Mouse (Mus musculus) neural tube, embryonic 14.5 days (tissue): ENCODE measurements around the gene Rtbdn. TPM values are rescaled to one million over a fixed set of nuclear protein-coding genes. Genes with fewer than 3 reads are reported as not detected.

Experiments
- ATAC-seq: fragments of 200-750 bp; cut with Nextera tagmentation; 2 replicates; pipeline ENCODE4 v1.8.0; 2017; ENCODE audit warnings: low read depth, mild to moderate bottlenecking, moderate TSS enrichment, moderate library complexity
- H3K27ac ChIP-seq: fragments of 300-500 bp; sonication (generic); 2 replicates; pipeline ENCODE4 v1.5.1; 2014; ENCODE audit warnings: low read depth, mild to moderate bottlenecking, control low read depth, low read length, moderate library complexity, mixed read lengths
- H3K27me3 ChIP-seq: fragments of 300-500 bp; sonication (generic); 2 replicates; pipeline ENCODE4 v1.6.1; 2014; ENCODE audit warnings: low read length; ENCODE audit not compliant: control insufficient read depth, insufficient read depth
- H3K36me3 ChIP-seq: fragments of 300-500 bp; sonication (generic); 2 replicates; pipeline ENCODE4 v1.6.1; 2014; ENCODE audit warnings: low read length, mixed read lengths; ENCODE audit not compliant: control insufficient read depth, insufficient read depth
- H3K4me1 ChIP-seq: fragments of 300-500 bp; sonication (generic); 2 replicates; pipeline ENCODE4 v1.6.1; 2014; ENCODE audit warnings: low read length; ENCODE audit not compliant: control insufficient read depth, insufficient read depth
- H3K4me2 ChIP-seq: fragments of 300-500 bp; sonication (generic); 2 replicates; pipeline ENCODE4 v1.6.1; 2014; ENCODE audit warnings: mild to moderate bottlenecking, low read depth, low read length, control low read depth
- H3K4me3 ChIP-seq: fragments of 300-500 bp; sonication (generic); 2 replicates; pipeline ENCODE4 v1.5.1; 2014; ENCODE audit warnings: low read depth, low read length, control low read depth, mixed read lengths
- H3K9ac ChIP-seq: fragments of 300-500 bp; sonication (generic); replicated peaks from 2 replicates; pipeline ENCODE4 v1.6.1; 2014; ENCODE audit warnings: low read depth, mild to moderate bottlenecking, control low read depth, low read length, mixed read lengths
- H3K9me3 ChIP-seq: fragments of 300-500 bp; sonication (generic); 2 replicates; pipeline ENCODE4 v1.6.1; 2016; ENCODE audit warnings: low read length; ENCODE audit not compliant: control insufficient read depth
- WGBS: fragments of 180-500 bp; shearing (Covaris S2); extraction: QIAGEN DNeasy Blood & Tissue Kit; methylation state at CpG from one replicate; pipeline ENCODE4 v1.1.7; 2014; 5-methylcytosine and 5-hydroxymethylcytosine counted together
- polyA plus RNA-seq: library from polyadenylated mRNA; unstranded; fragments of >200 nt; fragmentation: Nextera tagmentation; extraction: Ambion mirVana; gene quantifications from 2 replicates; pipeline ENCODE4 v1.2.1, GENCODE M21; 2014

Gene Rtbdn
- polyA plus RNA-seq, 1 experiment from 2014 or later: 3.5 TPM

GRCm38 (mm10) chr8:84913960-84914359 lies 32.8 kb upstream of the Rtbdn start:
- H3K27me3 ChIP-seq: peaks cover 28% of the 10 kb centered on the region
- no peaks in the 10 kb centered on the region for H3K9me3 ChIP-seq
- H3K27ac ChIP-seq: no peak overlapping the region
- peaks cover 70% of the 10 kb centered on the region for H3K36me3 ChIP-seq
- no peak overlapping the region for H3K4me3 ChIP-seq
- WGBS: 35% methylated on average over 4 of the region's 4 CpGs
- ATAC-seq: no peak
- H3K4me2 ChIP-seq: no peak overlapping the region
- H3K9ac ChIP-seq: no peak overlapping the region
- no peaks in the 10 kb centered on the region for H3K4me1 ChIP-seq

GRCm38 (mm10) chr8:84915269-84915668 lies 31.5 kb upstream of the Rtbdn start:
- 79% methylated on average over 8 of the region's 8 CpGs for WGBS
- ATAC-seq: no peak
- peaks cover 28% of the 10 kb centered on the region for H3K27me3 ChIP-seq
- no peak overlapping the region for H3K27ac ChIP-seq
- no peak overlapping the region for H3K4me2 ChIP-seq
- H3K36me3 ChIP-seq: peaks cover 81% of the 10 kb centered on the region
- no peaks in the 10 kb centered on the region for H3K9me3 ChIP-seq
- H3K4me3 ChIP-seq: no peak overlapping the region
- no peaks in the 10 kb centered on the region for H3K4me1 ChIP-seq
- no peak overlapping the region for H3K9ac ChIP-seq

GRCm38 (mm10) chr8:84917781-84918180 lies 29.0 kb upstream of the Rtbdn start:
- Histone ChIP-seq H3K9me3 (no peaks in the 10 kb centered on the region), H3K27ac (no peak overlapping the region), H3K4me2 (no peak overlapping the region), H3K4me1 (no peaks in the 10 kb centered on the region), H3K27me3 (peaks cover 18% of the 10 kb centered on the region), H3K4me3 (no peak overlapping the region), H3K9ac (no peak overlapping the region), H3K36me3 (peaks cover 82% of the 10 kb centered on the region)
- no peak for ATAC-seq
- 32% methylated on average over 20 of the region's 20 CpGs for WGBS

- WGBS: 89% methylated on average over 15 of the region's 15 CpGs
- Histone ChIP-seq H3K4me3 (no peak overlapping the region), H3K27me3 (peaks cover 17% of the 10 kb centered on the region)
Observed at GRCm38 (mm10) chr8:84918646-84919045, 28.1 kb upstream of the Rtbdn start.

GRCm38 (mm10) chr8:84921596-84921995 lies 25.2 kb upstream of the Rtbdn start:
- ATAC-seq: no peak
- 91% methylated on average over 2 of the region's 2 CpGs for WGBS
- H3K27me3 ChIP-seq: no peaks in the 10 kb centered on the region

More at GRCm38 (mm10) chr8:84918646-84919045, 28.1 kb upstream of the Rtbdn start:
- Histone ChIP-seq H3K9me3 (no peaks in the 10 kb centered on the region), H3K27ac (no peak overlapping the region), H3K9ac (no peak overlapping the region), H3K4me2 (no peak overlapping the region), H3K36me3 (peaks cover 81% of the 10 kb centered on the region), H3K4me1 (no peaks in the 10 kb centered on the region)
- ATAC-seq: no peak

GRCm38 (mm10) chr8:84925557-84925956 lies 21.2 kb upstream of the Rtbdn start:
- Histone ChIP-seq H3K9ac (no peak overlapping the region), H3K27me3 (no peaks in the 10 kb centered on the region), H3K4me1 (0 out of 2 replicates have a peak, but pooled peaks cover 2% of the 10 kb centered on the region), H3K9me3 (no peaks in the 10 kb centered on the region), H3K36me3 (peaks cover 58% of the 10 kb centered on the region), H3K27ac (no peak overlapping the region), H3K4me3 (no peak overlapping the region), H3K4me2 (no peak overlapping the region)
- no peak for ATAC-seq
- 77% methylated on average over 7 of the region's 7 CpGs for WGBS

More at GRCm38 (mm10) chr8:84921596-84921995, 25.2 kb upstream of the Rtbdn start:
- peaks cover 81% of the 10 kb centered on the region for H3K36me3 ChIP-seq
- H3K4me3 ChIP-seq: no peak overlapping the region
- no peak overlapping the region for H3K9ac ChIP-seq
- no peak overlapping the region for H3K4me2 ChIP-seq
- H3K4me1 ChIP-seq: no peaks in the 10 kb centered on the region
- H3K9me3 ChIP-seq: no peaks in the 10 kb centered on the region
- no peak overlapping the region for H3K27ac ChIP-seq

- Histone ChIP-seq H3K27me3 (no peaks in the 10 kb centered on the region), H3K4me1 (0 out of 2 replicates have a peak, but pooled peaks cover 2% of the 10 kb centered on the region), H3K4me2 (no peak overlapping the region), H3K9ac (no peak overlapping the region), H3K27ac (no peak overlapping the region), H3K36me3 (peaks cover 46% of the 10 kb centered on the region), H3K4me3 (no peak overlapping the region), H3K9me3 (no peaks in the 10 kb centered on the region)
- no peak for ATAC-seq
- 91% methylated on average over 1 of the region's 1 CpGs for WGBS
Observed at GRCm38 (mm10) chr8:84927513-84927912, 19.3 kb upstream of the Rtbdn start.

- Histone ChIP-seq H3K27me3 (no peaks in the 10 kb centered on the region), H3K9ac (no peak overlapping the region), H3K36me3 (peaks cover 39% of the 10 kb centered on the region), H3K9me3 (no peaks in the 10 kb centered on the region), H3K4me2 (peak overlapping the region; percentile 38), H3K4me1 (peaks cover 4% of the 10 kb centered on the region; the same call in 1 of the 2 replicates), H3K4me3 (no peak overlapping the region), H3K27ac (no peak overlapping the region)
- ATAC-seq: peak; percentile 84
- WGBS: 4% methylated on average over 45 of the region's 52 CpGs
Observed at GRCm38 (mm10) chr8:84928456-84929306, 18.1 kb upstream of the Rtbdn start.

- Histone ChIP-seq H3K27ac (no peak overlapping the region), H3K36me3 (peaks cover 24% of the 10 kb centered on the region; the same call in 1 of the 2 replicates), H3K4me2 (no peak overlapping the region), H3K4me3 (no peak overlapping the region), H3K4me1 (peaks cover 22% of the 10 kb centered on the region), H3K9me3 (no peaks in the 10 kb centered on the region), H3K9ac (no peak overlapping the region), H3K27me3 (no peaks in the 10 kb centered on the region)
- no peak for ATAC-seq
- 89% methylated on average over 13 of the region's 13 CpGs for WGBS
Observed at GRCm38 (mm10) chr8:84930582-84930981, 16.2 kb upstream of the Rtbdn start.
